Mouse (Mus musculus): ENCODE measurements around the gene Haao. TPM values are rescaled to one million over a fixed set of nuclear protein-coding genes. Genes with fewer than 3 reads are reported as not detected.

The Haao gene
- total RNA-seq (2023) = 6.1 TPM

DNA sequence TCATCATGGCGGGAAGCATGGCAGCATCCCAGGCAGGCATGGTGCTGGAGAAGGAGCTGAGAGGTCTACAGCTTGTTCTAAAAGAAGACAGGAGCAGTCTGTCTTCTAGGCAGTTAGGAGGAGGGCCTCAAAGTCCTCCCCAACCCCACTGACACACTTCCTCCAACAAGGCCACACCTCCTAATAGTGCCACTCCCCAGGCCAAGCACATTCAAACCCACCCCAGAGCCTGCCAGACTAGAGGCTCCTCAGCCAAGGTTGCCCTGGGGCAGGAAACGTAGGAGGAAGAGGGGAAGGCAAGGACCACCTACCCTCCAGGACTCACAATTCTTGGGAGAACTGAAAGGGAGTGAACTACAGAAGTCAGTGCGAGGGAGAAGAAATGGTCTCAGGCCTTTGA lies at the start of gene Haao:
Haao (minus strand) TSS at position 149 of the 400 bp plus-strand sequence.

Other genes with a start within 250 kb of the Haao start
- not detected for gene Kcng3, start 216.1 kb downstream of the Haao start, total RNA-seq (2023)
- 114 TPM for gene Mta3, start 141.8 kb downstream of the Haao start, total RNA-seq (2023)